Mouse (Mus musculus): ENCODE measurements at regions not wholly inside any gene's neighbourhood (a gene's known extent, or its start where the extent isn't known, plus 50 kb on each side); places are given as distances from the start of the nearest gene placed in this dataset.

- no peak for ATAC-seq (replicated peaks; ENCODE audit: poor library complexity)
Measured at GRCm38 (mm10) chr15:52242890-52243289, 1641.8 kb upstream of the Gm7489 start.

All from megakaryocyte progenitor cell, adult 5-6 weeks (primary cell).